In the genomic region with DNA sequence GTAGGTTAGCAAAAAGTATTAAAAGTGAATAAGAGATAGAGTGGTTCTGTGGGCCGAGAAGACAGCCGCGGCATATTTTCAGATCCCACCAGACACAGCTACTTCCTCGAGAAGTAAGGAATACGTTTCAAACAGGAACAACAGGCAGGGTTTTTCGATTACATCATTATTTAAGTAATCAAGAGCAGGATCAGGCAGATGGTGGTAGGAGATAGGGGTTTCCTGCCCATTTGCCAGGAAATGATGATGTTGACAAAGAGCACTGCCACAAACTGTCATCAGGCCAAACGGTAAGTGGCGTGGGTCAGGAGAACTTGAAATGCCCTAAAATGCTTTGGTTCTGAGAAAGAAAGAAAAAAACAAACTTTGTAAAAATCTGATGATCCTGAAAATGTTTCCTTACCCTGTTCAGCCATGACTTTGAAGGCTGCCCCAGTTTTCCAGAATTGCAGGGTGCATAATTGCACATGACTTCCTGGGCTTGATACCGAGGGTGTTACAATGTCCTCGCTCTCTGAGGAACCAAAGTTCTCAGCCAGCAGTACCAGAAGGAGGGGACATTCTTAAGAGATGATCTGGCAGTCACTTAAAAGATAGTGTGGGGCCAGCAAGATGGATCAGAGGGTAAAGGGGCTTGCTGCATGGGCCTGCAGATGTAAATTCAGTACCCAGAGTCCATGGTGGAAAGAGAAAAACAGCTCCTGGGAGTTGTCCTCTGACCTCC, we compare ENCODE assay signal across 12 mouse cellular contexts. TPM values are rescaled to one million over a fixed set of nuclear protein-coding genes. Genes with fewer than 3 reads are reported as not detected.
DNase-seq lines count a peak whose midpoint lies in the region; ATAC-seq and TF ChIP-seq lines count a peak whose summit lies in the region.
"Had no signal": no experiment of that assay in that cellular context is flagged by ENCODE, and none has a peak within 500 bp of the region (broad histone marks: within the 10 kb centered on the region; RNA-seq: fewer than 3 reads in every experiment).

No protein-coding gene starts in this region.

- intact Hi-C loops in heart, postnatal 25 days (cut with DNase I): loop anchor here (5.0 kb wide), 2 partner anchors 93 to 107 kb away; partner anchors contain the start of gene Rnf130

- H3K27me3 ChIP-seq in heart, embryonic 16.5 days (ENCODE audit: control insufficient read depth, insufficient read depth, low read length): no peaks in the 10 kb centered on the region
- no peaks in the 10 kb centered on the region for H3K27me3 ChIP-seq in G1E (ENCODE audit: insufficient read depth, low read length)
- no peaks in the 10 kb centered on the region for H3K27me3 ChIP-seq in lung, embryonic 16.5 days (ENCODE audit: control insufficient read depth, insufficient read depth, low read depth, low read length)
- H3K27me3 ChIP-seq: neural tube, embryonic 15.5 days had no signal

- H3K4me3 ChIP-seq in heart, embryonic 16.5 days (ENCODE audit: low read length): no peak overlapping the region
- peak overlapping the region; percentile 7; the same call in 1 of the 2 replicates for H3K4me3 ChIP-seq in G1E (ENCODE audit: low read depth, low read length)
- no peak overlapping the region for H3K4me3 ChIP-seq in lung, embryonic 16.5 days (ENCODE audit: low read length)
- H3K4me3 ChIP-seq: midbrain, embryonic 10.5 days; neural tube, embryonic 15.5 days had no signal

- no peak for ATAC-seq in heart, embryonic 16.5 days (replicated peaks; ENCODE audit: extremely low read depth, insufficient read depth, low FRiP score)
- peak; percentile 41; the same call in 1 of the 2 replicates for ATAC-seq in G1E (ENCODE audit: extremely low read depth, insufficient number of reproducible peaks, low FRiP score, poor library complexity, severe bottlenecking)
- ATAC-seq in granulocyte monocyte progenitor cell, adult 5-6 weeks (replicated peaks; ENCODE audit: poor library complexity, severe bottlenecking): peak; percentile 66
- ATAC-seq in lung, embryonic 16.5 days (ENCODE audit: low read depth): no peak
- ATAC-seq in megakaryocyte-erythroid progenitor cell, adult 5-6 weeks (replicated peaks; ENCODE audit: low FRiP score, low TSS enrichment, poor library complexity, severe bottlenecking): no peak

- DNase-seq in heart, postnatal 25 days (ENCODE audit: low spot score): no peak
- DNase-seq in G1E (ENCODE audit: low spot score): peak; percentile 34
- no peak for DNase-seq in layer of hippocampus, adult 18-20 months (ENCODE audit: low spot score in 2 of 2)
- no peak for DNase-seq in embryo, embryonic 9.5 days (ENCODE audit: extremely low spot score)
- DNase-seq: spleen, adult 18-20 months; thymus, postnatal 36 days had no signal

- H3K27ac ChIP-seq in heart, embryonic 16.5 days (ENCODE audit: low read length): peak overlapping the region; percentile 67
- H3K27ac ChIP-seq in lung, embryonic 16.5 days (ENCODE audit: low read length): peak overlapping the region; percentile 69
- H3K27ac ChIP-seq: midbrain, embryonic 10.5 days; neural tube, embryonic 15.5 days had no signal

- peaks cover 17% of the 10 kb centered on the region for H3K36me3 ChIP-seq in heart, embryonic 16.5 days (ENCODE audit: control insufficient read depth, insufficient read depth)
- peaks cover 61% of the 10 kb centered on the region for H3K36me3 ChIP-seq in G1E (replicated peaks)
- H3K36me3 ChIP-seq in lung, embryonic 16.5 days (ENCODE audit: control insufficient read depth, insufficient read depth, low read length): peaks cover 9% of the 10 kb centered on the region

- no peaks in the 10 kb centered on the region for H3K9me3 ChIP-seq in heart, embryonic 16.5 days (replicated peaks; ENCODE audit: control insufficient read depth, low read length)
- H3K9me3 ChIP-seq in G1E (replicated peaks): no peaks in the 10 kb centered on the region
- H3K9me3 ChIP-seq in lung, embryonic 16.5 days (ENCODE audit: control insufficient read depth, low read length): no peaks in the 10 kb centered on the region
- H3K9me3 ChIP-seq: midbrain, embryonic 10.5 days; neural tube, embryonic 15.5 days had no signal

- peaks cover 10% of the 10 kb centered on the region for H3K4me1 ChIP-seq in heart, embryonic 16.5 days (ENCODE audit: control insufficient read depth, insufficient read depth, low read length)
- H3K4me1 ChIP-seq in G1E (ENCODE audit: insufficient read depth, low read depth, low read length): peaks cover 67% of the 10 kb centered on the region
- H3K4me1 ChIP-seq in lung, embryonic 16.5 days (replicated peaks; ENCODE audit: control insufficient read depth, insufficient read depth, low read length): peaks cover 15% of the 10 kb centered on the region; the same call in 1 of the 2 replicates

- no peak for TF ChIP-seq CTCF in G1E (IDR thresholded peaks at IDR 0.05; ENCODE audit: low read depth, low read length)

- no peak overlapping the region for H3K4me2 ChIP-seq in heart, embryonic 16.5 days (ENCODE audit: low read depth, low read length)
- no peak overlapping the region for H3K4me2 ChIP-seq in lung, embryonic 16.5 days (ENCODE audit: low read depth, low read length)
- H3K4me2 ChIP-seq: neural tube, embryonic 15.5 days had no signal

- H3K9ac ChIP-seq in heart, embryonic 16.5 days (ENCODE audit: low read length): no peak overlapping the region
- no peak overlapping the region for H3K9ac ChIP-seq in lung, embryonic 16.5 days (ENCODE audit: low read length)
- H3K9ac ChIP-seq: neural tube, embryonic 15.5 days had no signal

- 57% methylated on average over 10 of the region's 10 CpGs for WGBS in heart, embryonic 16.5 days
- WGBS in lung, embryonic 16.5 days: 46% methylated on average over 10 of the region's 10 CpGs

RNA-seq across cellular contexts. Expression of gene Tbc1d9b, which starts 3.1 kb away (rescaled TPM):
- 34.0 and 34.1 TPM in 2 replicates for polyA plus RNA-seq in heart, embryonic 16.5 days (2015; fragmentation: Nextera tagmentation; extraction: Ambion mirVana)
- total RNA-seq in heart, postnatal 25 days (2021): 10 to 100 TPM; 42.9 to 43.9 TPM
- total RNA-seq in G1E (2014; fragmentation: Nextera tagmentation) (84.8 and 113 TPM in 2 replicates), G1E (2017) (83.1 and 97.7 TPM in 2 replicates)
- 84.5 and 137 TPM in 2 replicates for polyA plus RNA-seq in G1E (2012)
- total RNA-seq in granulocyte monocyte progenitor cell, adult 5-6 weeks (2014; fragmentation: Nextera tagmentation): 53.7 and 63.7 TPM in 2 replicates
- total RNA-seq in granulocyte monocyte progenitor cell, adult 5-6 weeks (2017): 76.4 and 97.2 TPM in 2 replicates
- 45.2 and 47.9 TPM in 2 replicates for polyA plus RNA-seq in lung, embryonic 16.5 days (2015; fragmentation: Nextera tagmentation; extraction: Ambion mirVana)
- 100 to 1,000 TPM; 113 to 120 TPM for total RNA-seq in layer of hippocampus, adult 18-20 months (2021)
- total RNA-seq in megakaryocyte-erythroid progenitor cell, adult 5-6 weeks (2014; fragmentation: Nextera tagmentation): 40.5 and 62.7 TPM in 2 replicates
- 39.8 and 56.7 TPM in 2 replicates for total RNA-seq in megakaryocyte-erythroid progenitor cell, adult 5-6 weeks (2017)

RNA-seq across cellular contexts. Expression of gene Mrnip, which starts 39.9 kb away (rescaled TPM):
- polyA plus RNA-seq in heart, embryonic 16.5 days (2015; fragmentation: Nextera tagmentation; extraction: Ambion mirVana): 9.4 and 9.6 TPM in 2 replicates
- 1 to 10 TPM; 2.3 to 2.7 TPM for total RNA-seq in heart, postnatal 25 days (2021)
- total RNA-seq in G1E (2014; fragmentation: Nextera tagmentation) (44.8 and 63.7 TPM in 2 replicates), G1E (2017) (17.4 and 17.6 TPM in 2 replicates)
- 6.5 and 10.6 TPM in 2 replicates for polyA plus RNA-seq in G1E (2012)
- total RNA-seq in granulocyte monocyte progenitor cell, adult 5-6 weeks (2014; fragmentation: Nextera tagmentation): 18.4 and 27.7 TPM in 2 replicates
- total RNA-seq in granulocyte monocyte progenitor cell, adult 5-6 weeks (2017): 13.9 and 22.0 TPM in 2 replicates
- 16.1 and 19.5 TPM in 2 replicates for polyA plus RNA-seq in lung, embryonic 16.5 days (2015; fragmentation: Nextera tagmentation; extraction: Ambion mirVana)
- total RNA-seq in layer of hippocampus, adult 18-20 months (2021): 10 to 100 TPM; 14.1 to 15.7 TPM
- total RNA-seq in megakaryocyte-erythroid progenitor cell, adult 5-6 weeks (2014; fragmentation: Nextera tagmentation): 10.5 and 15.8 TPM in 2 replicates
- total RNA-seq in megakaryocyte-erythroid progenitor cell, adult 5-6 weeks (2017): 9.9 and 17.8 TPM in 2 replicates

Comparison
In these comparisons a context has a peak if more than half of its experiments do, and no peak if none do; other contexts are left out.
1. ATAC-seq: peak in G1E (single experiment) and granulocyte monocyte progenitor cell, adult 5-6 weeks (single experiment); none in heart, embryonic 16.5 days (single experiment), lung, embryonic 16.5 days (single experiment) and megakaryocyte-erythroid progenitor cell, adult 5-6 weeks (single experiment).